Mouse (Mus musculus) myocyte (in vitro differentiated cells): ENCODE measurements around the gene Triap1. TPM values are rescaled to one million over a fixed set of nuclear protein-coding genes. Genes with fewer than 3 reads are reported as not detected.

Experiments
- H3K27me3 ChIP-seq: one replicate; pipeline ENCODE4 v1.6.1; 2011; ENCODE audit not compliant: control insufficient read depth, insufficient read depth, insufficient read length
- H3K36me3 ChIP-seq: one replicate; pipeline ENCODE4 v1.6.1; 2011; ENCODE audit not compliant: control insufficient read depth, insufficient read depth
- H3K4me2 ChIP-seq: one replicate; pipeline ENCODE4 v1.6.1; 2011; ENCODE audit warnings: low read depth, control low read depth
- H3K4me3 ChIP-seq: one replicate; pipeline ENCODE4 v1.5.1; 2011; ENCODE audit warnings: mild to moderate bottlenecking, control low read depth, moderate library complexity
- H3K79me2 ChIP-seq: one replicate; pipeline ENCODE4 v1.6.1; 2011; ENCODE audit not compliant: control insufficient read depth, insufficient read depth
- H3ac ChIP-seq: one replicate; pipeline ENCODE4 v1.6.1; 2011; ENCODE audit not compliant: control insufficient read depth, insufficient read length
- CEBPB ChIP-seq: IDR thresholded peaks from 2 replicates; pipeline ENCODE4 v1.6.1; 2011; ENCODE audit warnings: mild to moderate bottlenecking, moderate library complexity; ENCODE audit not compliant: poor library complexity, insufficient read depth, severe bottlenecking
- E2F4 ChIP-seq: IDR thresholded peaks from one replicate; pipeline ENCODE4 v1.6.1; 2011; ENCODE audit warnings: mild to moderate bottlenecking, control low read depth, moderate library complexity; ENCODE audit not compliant: insufficient read depth
- MAX ChIP-seq: IDR thresholded peaks from one replicate; pipeline ENCODE4 v1.6.1; 2011; ENCODE audit warnings: low read depth, mild to moderate bottlenecking, control low read depth
- MYOD1 ChIP-seq, 3 experiments: IDR thresholded peaks; one replicate each; pipeline ENCODE4 v1.6.1; 2011; ENCODE audit warnings: control low read depth in 2 of 3, low read depth in 2 of 3, mild to moderate bottlenecking in 2 of 3, moderate library complexity in 1 of 3; ENCODE audit not compliant: insufficient read length in 2 of 3, control insufficient read depth in 1 of 3
- MYOG ChIP-seq, 3 experiments: IDR thresholded peaks; one replicate each; pipeline ENCODE4 v1.6.1; 2011; ENCODE audit warnings: control low read depth in 2 of 3, low read depth in 2 of 3, mild to moderate bottlenecking in 2 of 3; ENCODE audit not compliant: insufficient read length in 2 of 3, control insufficient read depth in 1 of 3, insufficient read depth in 1 of 3
- POLR2A ChIP-seq: IDR thresholded peaks from one replicate; pipeline ENCODE4 v1.6.1; 2011; ENCODE audit warnings: low read depth, mild to moderate bottlenecking, control low read depth, moderate library complexity; ENCODE audit not compliant: insufficient read length
- POLR2AphosphoS2 ChIP-seq: IDR thresholded peaks from one replicate; pipeline ENCODE4 v1.6.1; 2011; ENCODE audit warnings: low read depth, control low read depth; ENCODE audit not compliant: insufficient read length
- REST ChIP-seq: IDR thresholded peaks from one replicate; pipeline ENCODE4 v1.6.1; 2011; ENCODE audit warnings: mild to moderate bottlenecking, control low read depth, moderate library complexity; ENCODE audit not compliant: insufficient read depth, insufficient read length
- SRF ChIP-seq: IDR thresholded peaks from one replicate; pipeline ENCODE4 v1.6.1; 2011; ENCODE audit warnings: low read depth; ENCODE audit not compliant: control insufficient read depth, insufficient read length
- TCF12 ChIP-seq: IDR thresholded peaks from one replicate; pipeline ENCODE4 v1.6.1; 2011; ENCODE audit warnings: mild to moderate bottlenecking, control low read depth; ENCODE audit not compliant: poor library complexity, insufficient read depth, severe bottlenecking
- TCF3 ChIP-seq: IDR thresholded peaks from one replicate; pipeline ENCODE4 v1.6.1; 2011; ENCODE audit warnings: low read depth, control low read depth; ENCODE audit not compliant: insufficient read length
- USF1 ChIP-seq: IDR thresholded peaks from one replicate; pipeline ENCODE4 v1.6.1; 2011; ENCODE audit warnings: low read depth, mild to moderate bottlenecking, control low read depth, moderate library complexity
- polyA plus RNA-seq: library from polyadenylated mRNA; unstranded; fragments of >200 nt; fragmentation: generic; extraction: Trizol; gene quantifications from one replicate; pipeline ENCODE4 v1.2.1, GENCODE M21; 2012; ENCODE audit warnings: missing spikeins

Triap1 gene
- polyA plus RNA-seq: 35.2 TPM

- peak within 1 kb of the TSS; percentile 99 for H3ac ChIP-seq
- H3K27me3 ChIP-seq: no peaks in the 10 kb centered on the region
- peak within 1 kb of the TSS; percentile 85 for H3K4me2 ChIP-seq
- H3K4me3 ChIP-seq: peak within 1 kb of the TSS; percentile 91
- peaks cover 23% of the 10 kb centered on the region for H3K36me3 ChIP-seq
- H3K79me2 ChIP-seq: peaks cover 27% of the 10 kb centered on the region
- TF ChIP-seq POLR2A: peak; percentile 93
- TF ChIP-seq TCF12: no peak
- TF ChIP-seq POLR2AphosphoS2: peak; percentile 92
- TF ChIP-seq MYOD1 (IDR thresholded peaks at IDR 0.05; ENCODE audit: control insufficient read depth in 1 of 3, insufficient read length in 2 of 3, low read depth in 2 of 3): peak in 2 of 3 experiments; percentile 83 to 87
- TF ChIP-seq REST: no peak
- peak; percentile 28 for TF ChIP-seq SRF
- no peak for TF ChIP-seq E2F4
- TF ChIP-seq TCF3: peak; percentile 4
- TF ChIP-seq CEBPB: no peak
- peak; percentile 6 to 89 (median 71) for TF ChIP-seq MYOG (IDR thresholded peaks at IDR 0.05; ENCODE audit: control insufficient read depth in 1 of 3, insufficient read depth in 1 of 3, insufficient read length in 2 of 3, low read depth in 2 of 3)
These were observed at the start of gene Triap1, which contains the start of gene Gatc for GRCm38 (mm10) chr5:115340577-115341313. Triap1 (plus strand) TSS chr5:115341225. Gatc (minus strand) TSS chr5:115341178.

GRCm38 (mm10) chr5:115294173-115294572, 46.9 kb upstream of the Triap1 start:
- no peak overlapping the region for H3K4me2 ChIP-seq
- H3K27me3 ChIP-seq: no peaks in the 10 kb centered on the region
- H3K36me3 ChIP-seq: peaks cover 25% of the 10 kb centered on the region
- no peak overlapping the region for H3K4me3 ChIP-seq
- H3K79me2 ChIP-seq: peaks cover 7% of the 10 kb centered on the region
- H3ac ChIP-seq: no peak overlapping the region
- TF ChIP-seq POLR2AphosphoS2: no peak
- TF ChIP-seq MYOG (IDR thresholded peaks at IDR 0.05; ENCODE audit: control insufficient read depth in 1 of 3, insufficient read depth in 1 of 3, insufficient read length in 2 of 3, low read depth in 2 of 3): no peak
- no peak for TF ChIP-seq USF1
- no peak for TF ChIP-seq MYOD1 (IDR thresholded peaks at IDR 0.05; ENCODE audit: control insufficient read depth in 1 of 3, insufficient read length in 2 of 3, low read depth in 2 of 3)
- no peak for TF ChIP-seq POLR2A
- no peak for TF ChIP-seq SRF
- no peak for TF ChIP-seq MAX
- no peak for TF ChIP-seq REST
- no peak for TF ChIP-seq CEBPB
- TF ChIP-seq TCF12: no peak
- TF ChIP-seq E2F4: no peak
- TF ChIP-seq TCF3: no peak

GRCm38 (mm10) chr5:115296347-115296746, 44.7 kb upstream of the Triap1 start:
- Histone ChIP-seq H3K4me2 (no peak overlapping the region), H3ac (no peak overlapping the region), H3K4me3 (no peak overlapping the region), H3K27me3 (no peaks in the 10 kb centered on the region), H3K79me2 (peaks cover 19% of the 10 kb centered on the region), H3K36me3 (peaks cover 22% of the 10 kb centered on the region)
- no peak for TF ChIP-seq MYOD1 (IDR thresholded peaks at IDR 0.05; ENCODE audit: control insufficient read depth in 1 of 3, insufficient read length in 2 of 3, low read depth in 2 of 3)
- TF ChIP-seq MAX: no peak
- peak; percentile 40 for TF ChIP-seq POLR2AphosphoS2
- TF ChIP-seq REST: no peak
- TF ChIP-seq TCF3: no peak

GRCm38 (mm10) chr5:115300035-115300744, 40.8 kb upstream of the Triap1 start:
- Histone ChIP-seq H3K27me3 (no peaks in the 10 kb centered on the region), H3ac (peak overlapping the region; percentile 94), H3K36me3 (peaks cover 22% of the 10 kb centered on the region), H3K4me3 (peak overlapping the region; percentile 95), H3K4me2 (peak overlapping the region; percentile 84), H3K79me2 (peaks cover 19% of the 10 kb centered on the region)
- TF ChIP-seq USF1 (no peak), POLR2AphosphoS2 (peak; percentile 9)
